Mouse (Mus musculus) naive thymus-derived CD4-positive, alpha-beta T cell, adult 2 months (primary cell): ENCODE data around the gene Bzw2.

Experiments used
- DNase-seq: peaks from one replicate; pipeline ENCODE4 v3.0.0-alpha.2; 2011; ENCODE audit warnings: low read depth

Gene Bzw2

GRCm38 (mm10) chr12:36135409-36135808 lies 22.5 kb downstream of the Bzw2 start:
- DNase-seq, result peak; percentile 70

- no peak for DNase-seq
Measured at GRCm38 (mm10) chr12:36134111-36134510, 23.8 kb downstream of the Bzw2 start.

GRCm38 (mm10) chr12:36133547-36133946 lies 24.3 kb downstream of the Bzw2 start:
- no peak for DNase-seq

GRCm38 (mm10) chr12:36132668-36133067 lies 25.2 kb downstream of the Bzw2 start:
- DNase-seq, result no peak

- no peak for DNase-seq
Measured at GRCm38 (mm10) chr12:36132254-36132653, 25.6 kb downstream of the Bzw2 start.

GRCm38 (mm10) chr12:36129826-36130225 lies 28.1 kb downstream of the Bzw2 start:
- DNase-seq, result no peak

- DNase-seq, result no peak
Measured at GRCm38 (mm10) chr12:36126049-36126448, 31.8 kb downstream of the Bzw2 start.

GRCm38 (mm10) chr12:36119244-36119643 lies 38.6 kb downstream of the Bzw2 start:
- no peak for DNase-seq

GRCm38 (mm10) chr12:36117161-36117560 lies 40.7 kb downstream of the Bzw2 start:
- DNase-seq, result no peak

GRCm38 (mm10) chr12:36112081-36112480 lies 45.8 kb downstream of the Bzw2 start:
- no peak for DNase-seq

- no peak for DNase-seq
Measured at GRCm38 (mm10) chr12:36111110-36111509, 46.8 kb downstream of the Bzw2 start.

GRCm38 (mm10) chr12:36110457-36110856 lies 47.4 kb downstream of the Bzw2 start:
- DNase-seq, result no peak

- DNase-seq, result peak; percentile 12
Measured at GRCm38 (mm10) chr12:36108442-36108841, 49.4 kb downstream of the Bzw2 start.

GRCm38 (mm10) chr12:36103592-36103910 lies 54.3 kb downstream of the Bzw2 start:
- no peak for DNase-seq

GRCm38 (mm10) chr12:36102733-36103591 lies 54.9 kb downstream of the Bzw2 start:
- DNase-seq, result no peak

- no peak for DNase-seq
Measured at GRCm38 (mm10) chr12:36095371-36095880, 62.5 kb downstream of the Bzw2 start.

- no peak for DNase-seq
Measured at GRCm38 (mm10) chr12:36093081-36093670, 64.7 kb downstream of the Bzw2 start.

GRCm38 (mm10) chr12:36091964-36092363 lies 65.9 kb downstream of the Bzw2 start:
- no peak for DNase-seq

GRCm38 (mm10) chr12:36089221-36089620 lies 68.7 kb downstream of the Bzw2 start:
- DNase-seq, result no peak

- DNase-seq, result no peak
Measured at GRCm38 (mm10) chr12:36088804-36089203, 69.1 kb downstream of the Bzw2 start.

- no peak for DNase-seq
Measured at GRCm38 (mm10) chr12:36085380-36085779, 72.5 kb downstream of the Bzw2 start.

- peak; percentile 17 for DNase-seq
Measured at GRCm38 (mm10) chr12:36078101-36078899, 79.6 kb downstream of the Bzw2 start.

- peak; percentile 38 for DNase-seq
Measured at GRCm38 (mm10) chr12:36072860-36073259, 85.0 kb downstream of the Bzw2 start.
